Mouse (Mus musculus) intestine, embryonic 16.5 days (tissue): ENCODE measurements around the gene Vstm2l. TPM values are rescaled to one million over a fixed set of nuclear protein-coding genes. Genes with fewer than 3 reads are reported as not detected.

ENCODE experiments used
- ATAC-seq: fragments of 200-750 bp; cut with Nextera tagmentation; 2 replicates; pipeline ENCODE4 v1.8.0; 2017; ENCODE audit warnings: moderate TSS enrichment, moderate library complexity
- H3K27ac ChIP-seq: fragments of 300-500 bp; sonication (generic); 2 replicates; pipeline ENCODE4 v1.5.1; 2014; ENCODE audit warnings: mild to moderate bottlenecking, low read length
- H3K27me3 ChIP-seq: fragments of 300-500 bp; sonication (generic); replicated peaks from 2 replicates; pipeline ENCODE4 v1.6.1; 2014; ENCODE audit warnings: low read length, control low read depth, mixed read lengths; ENCODE audit not compliant: control insufficient read depth, insufficient read depth
- H3K36me3 ChIP-seq: fragments of 300-500 bp; sonication (generic); 2 replicates; pipeline ENCODE4 v1.6.1; 2014; ENCODE audit warnings: low read length, control low read depth; ENCODE audit not compliant: control insufficient read depth, insufficient read depth
- H3K4me1 ChIP-seq: fragments of 300-500 bp; sonication (generic); 2 replicates; pipeline ENCODE4 v1.6.1; 2014; ENCODE audit warnings: low read length, control low read depth, mixed read lengths; ENCODE audit not compliant: control insufficient read depth, insufficient read depth
- H3K4me2 ChIP-seq: fragments of 300-500 bp; sonication (generic); 2 replicates; pipeline ENCODE4 v1.6.1; 2014; ENCODE audit warnings: low read depth, low read length, control low read depth
- H3K4me3 ChIP-seq: fragments of 300-500 bp; sonication (generic); 2 replicates; pipeline ENCODE4 v1.5.1; 2014; ENCODE audit warnings: mild to moderate bottlenecking, low read length
- H3K9ac ChIP-seq: fragments of 300-500 bp; sonication (generic); 2 replicates; pipeline ENCODE4 v1.6.1; 2014; ENCODE audit warnings: low read depth, low read length
- H3K9me3 ChIP-seq: fragments of 300-500 bp; sonication (generic); 2 replicates; pipeline ENCODE4 v1.6.1; 2016; ENCODE audit warnings: low read length, control low read depth; ENCODE audit not compliant: control insufficient read depth
- WGBS: fragments of 180-500 bp; shearing (Covaris S2); extraction: QIAGEN DNeasy Blood & Tissue Kit; methylation state at CpG from one replicate; pipeline ENCODE4 v1.1.7; 2014; 5-methylcytosine and 5-hydroxymethylcytosine counted together
- polyA plus RNA-seq: library from polyadenylated mRNA; unstranded; fragments of >200 nt; fragmentation: Nextera tagmentation; extraction: Ambion mirVana; gene quantifications from 2 replicates; pipeline ENCODE4 v1.2.1, GENCODE M21; 2015

Vstm2l gene
- polyA plus RNA-seq, 1 experiment from 2014 or later = 0.10 TPM

GRCm38 (mm10) chr2:157887275-157888025, 27.0 kb upstream of the Vstm2l start:
- Histone ChIP-seq H3K27me3 (no peaks in the 10 kb centered on the region), H3K4me1 (peaks cover 12% of the 10 kb centered on the region; the same call in 1 of the 2 replicates), H3K9ac (no peak overlapping the region), H3K36me3 (0 out of 2 replicates have a peak, but pooled peaks cover 6% of the 10 kb centered on the region), H3K4me3 (no peak overlapping the region), H3K9me3 (no peaks in the 10 kb centered on the region), H3K4me2 (no peak overlapping the region), H3K27ac (no peak overlapping the region)
- 43% methylated on average over 10 of the region's 10 CpGs for WGBS
- no peak for ATAC-seq

GRCm38 (mm10) chr2:157891166-157891565, 23.3 kb upstream of the Vstm2l start:
- H3K27ac ChIP-seq = no peak overlapping the region
- H3K4me3 ChIP-seq = no peak overlapping the region
- peaks cover 12% of the 10 kb centered on the region; the same call in 1 of the 2 replicates for H3K4me1 ChIP-seq
- WGBS = 63% methylated on average over 6 of the region's 6 CpGs
- 0 out of 2 replicates have a peak, but pooled peaks cover 3% of the 10 kb centered on the region for H3K36me3 ChIP-seq
- H3K9ac ChIP-seq = no peak overlapping the region
- H3K9me3 ChIP-seq = no peaks in the 10 kb centered on the region
- ATAC-seq = no peak
- H3K27me3 ChIP-seq = no peaks in the 10 kb centered on the region
- no peak overlapping the region for H3K4me2 ChIP-seq

- Histone ChIP-seq H3K9me3 (no peaks in the 10 kb centered on the region), H3K27me3 (no peaks in the 10 kb centered on the region), H3K27ac (no peak overlapping the region), H3K36me3 (no peaks in the 10 kb centered on the region), H3K4me3 (no peak overlapping the region), H3K9ac (no peak overlapping the region), H3K4me2 (no peak overlapping the region), H3K4me1 (no peaks in the 10 kb centered on the region)
- 77% methylated on average over 4 of the region's 4 CpGs for WGBS
- ATAC-seq = no peak
Observed at GRCm38 (mm10) chr2:157897131-157897530, 17.3 kb upstream of the Vstm2l start.

- peaks cover 46% of the 10 kb centered on the region for H3K27me3 ChIP-seq
- H3K4me3 ChIP-seq = no peak overlapping the region
- no peak overlapping the region for H3K9ac ChIP-seq
- peak; percentile 76 for ATAC-seq
- H3K4me2 ChIP-seq = no peak overlapping the region
- WGBS = 1% methylated on average over 16 of the region's 16 CpGs
- H3K27ac ChIP-seq = no peak overlapping the region
- H3K36me3 ChIP-seq = no peaks in the 10 kb centered on the region
- H3K4me1 ChIP-seq = peaks cover 6% of the 10 kb centered on the region
- no peaks in the 10 kb centered on the region for H3K9me3 ChIP-seq
Observed at GRCm38 (mm10) chr2:157913204-157913636, 1.2 kb upstream of the Vstm2l start.

GRCm38 (mm10) chr2:157913705-157914104, 748 bp upstream of the Vstm2l start:
- Histone ChIP-seq H3K9ac (no peak overlapping the region), H3K4me1 (peaks cover 6% of the 10 kb centered on the region), H3K27ac (no peak overlapping the region), H3K27me3 (peaks cover 46% of the 10 kb centered on the region), H3K4me3 (no peak overlapping the region), H3K4me2 (no peak overlapping the region), H3K9me3 (no peaks in the 10 kb centered on the region), H3K36me3 (no peaks in the 10 kb centered on the region)
- 1% methylated on average over 4 of the region's 4 CpGs for WGBS
- no peak for ATAC-seq

GRCm38 (mm10) chr2:157914889-157915517, 550 bp downstream of the Vstm2l start:
- peaks cover 6% of the 10 kb centered on the region for H3K4me1 ChIP-seq

GRCm38 (mm10) chr2:157918529-157918928, 4.1 kb downstream of the Vstm2l start:
- Histone ChIP-seq H3K4me2 (no peak overlapping the region), H3K36me3 (no peaks in the 10 kb centered on the region), H3K4me1 (peaks cover 6% of the 10 kb centered on the region), H3K9me3 (no peaks in the 10 kb centered on the region), H3K4me3 (no peak overlapping the region), H3K9ac (no peak overlapping the region), H3K27me3 (peaks cover 47% of the 10 kb centered on the region), H3K27ac (no peak overlapping the region)
- WGBS = 10% methylated on average over 10 of the region's 10 CpGs
- no peak for ATAC-seq

More at GRCm38 (mm10) chr2:157914889-157915517, 550 bp downstream of the Vstm2l start:
- Histone ChIP-seq H3K36me3 (no peaks in the 10 kb centered on the region), H3K27ac (no peak overlapping the region), H3K4me2 (peak overlapping the region; percentile 53), H3K27me3 (peaks cover 46% of the 10 kb centered on the region), H3K4me3 (peak overlapping the region; percentile 38), H3K9ac (no peak overlapping the region), H3K9me3 (no peaks in the 10 kb centered on the region)
- WGBS = 38% methylated on average over 37 of the region's 43 CpGs
- ATAC-seq = no peak

- H3K27ac ChIP-seq = no peak overlapping the region
- H3K9ac ChIP-seq = no peak overlapping the region
- H3K4me2 ChIP-seq = no peak overlapping the region
- H3K36me3 ChIP-seq = no peaks in the 10 kb centered on the region
- WGBS = 66% methylated on average over 7 of the region's 7 CpGs
- H3K9me3 ChIP-seq = no peaks in the 10 kb centered on the region
- ATAC-seq = no peak
- no peak overlapping the region for H3K4me3 ChIP-seq
- H3K27me3 ChIP-seq = peaks cover 16% of the 10 kb centered on the region
- H3K4me1 ChIP-seq = no peaks in the 10 kb centered on the region
Observed at GRCm38 (mm10) chr2:157921551-157921950, 7.1 kb downstream of the Vstm2l start.

GRCm38 (mm10) chr2:157923406-157923805, 9.0 kb downstream of the Vstm2l start:
- Histone ChIP-seq H3K4me3 (no peak overlapping the region), H3K9me3 (no peaks in the 10 kb centered on the region), H3K27ac (no peak overlapping the region), H3K4me2 (no peak overlapping the region), H3K9ac (no peak overlapping the region), H3K27me3 (peaks cover 2% of the 10 kb centered on the region), H3K36me3 (no peaks in the 10 kb centered on the region), H3K4me1 (no peaks in the 10 kb centered on the region)
- WGBS = 3% methylated on average over 7 of the region's 7 CpGs
- ATAC-seq = no peak
